Mouse (Mus musculus) heart, embryonic 15.5 days (tissue): ENCODE data around the gene Rtp3. TPM values are rescaled to one million over a fixed set of nuclear protein-coding genes. Genes with fewer than 3 reads are reported as not detected.

Source experiments
- ATAC-seq: fragments of 200-750 bp; cut with Nextera tagmentation; replicated peaks from 2 replicates; pipeline ENCODE4 v1.8.0; 2017; ENCODE audit warnings: low read depth, moderate TSS enrichment; ENCODE audit not compliant: insufficient number of reproducible peaks, insufficient read depth, low FRiP score
- H3K27ac ChIP-seq: fragments of 300-500 bp; sonication (generic); 2 replicates; pipeline ENCODE4 v1.5.1; 2015; ENCODE audit warnings: mild to moderate bottlenecking, inconsistent platforms
- H3K27me3 ChIP-seq: fragments of 300-500 bp; sonication (generic); 2 replicates; pipeline ENCODE4 v1.6.1; 2015; ENCODE audit warnings: inconsistent platforms
- H3K36me3 ChIP-seq: fragments of 300-500 bp; sonication (generic); 2 replicates; pipeline ENCODE4 v1.6.1; 2015; ENCODE audit warnings: mild to moderate bottlenecking, inconsistent platforms
- H3K4me1 ChIP-seq: fragments of 300-500 bp; sonication (generic); replicated peaks from 2 replicates; pipeline ENCODE4 v1.6.1; 2015; ENCODE audit warnings: inconsistent platforms
- H3K4me2 ChIP-seq: fragments of 300-500 bp; sonication (generic); 2 replicates; pipeline ENCODE4 v1.6.1; 2015; ENCODE audit warnings: inconsistent platforms, mild to moderate bottlenecking, moderate library complexity
- H3K4me3 ChIP-seq: fragments of 300-500 bp; sonication (generic); 2 replicates; pipeline ENCODE4 v1.5.1; 2015; ENCODE audit warnings: mild to moderate bottlenecking, inconsistent platforms
- H3K9ac ChIP-seq: fragments of 300-500 bp; sonication (generic); 2 replicates; pipeline ENCODE4 v1.6.1; 2015; ENCODE audit warnings: mild to moderate bottlenecking, inconsistent platforms
- H3K9me3 ChIP-seq: fragments of 300-500 bp; sonication (generic); replicated peaks from 2 replicates; pipeline ENCODE4 v1.6.1; 2016; ENCODE audit warnings: inconsistent platforms
- WGBS: fragments of 180-500 bp; shearing (Covaris S2); methylation state at CpG from one replicate; pipeline ENCODE4 v1.1.7; 2015; ENCODE audit warnings: mixed read lengths; 5-methylcytosine and 5-hydroxymethylcytosine counted together
- polyA plus RNA-seq: library from polyadenylated mRNA; unstranded; fragments of >200 nt; fragmentation: Nextera tagmentation; extraction: Ambion mirVana; gene quantifications from 2 replicates; pipeline ENCODE4 v1.2.1, GENCODE M21; 2015

Rtp3 gene
- polyA plus RNA-seq, 1 experiment from 2014 or later, result 0.30 TPM

- H3K4me1 ChIP-seq, result peaks cover 6% of the 10 kb centered on the region; the same call in 1 of the 2 replicates
- H3K4me3 ChIP-seq, result no peak overlapping the region
- H3K27me3 ChIP-seq, result no peaks in the 10 kb centered on the region
- H3K4me2 ChIP-seq, result no peak overlapping the region
- H3K9ac ChIP-seq, result no peak overlapping the region
- no peak for ATAC-seq
- H3K27ac ChIP-seq, result no peak overlapping the region
- H3K9me3 ChIP-seq, result no peaks in the 10 kb centered on the region
- no peaks in the 10 kb centered on the region for H3K36me3 ChIP-seq
- WGBS, result 59% methylated on average over 10 of the region's 10 CpGs
These were observed 9.5 kb upstream of the Rtp3 start for GRCm38 (mm10) chr9:110999856-111000255.

GRCm38 (mm10) chr9:110999056-110999455, 8.7 kb upstream of the Rtp3 start:
- no peak overlapping the region for H3K4me3 ChIP-seq
- H3K27me3 ChIP-seq, result no peaks in the 10 kb centered on the region
- no peak for ATAC-seq
- peaks cover 6% of the 10 kb centered on the region; the same call in 1 of the 2 replicates for H3K4me1 ChIP-seq
- 87% methylated on average over 2 of the region's 2 CpGs for WGBS
- no peak overlapping the region for H3K27ac ChIP-seq
- H3K4me2 ChIP-seq, result no peak overlapping the region
- no peaks in the 10 kb centered on the region for H3K36me3 ChIP-seq
- H3K9ac ChIP-seq, result no peak overlapping the region
- no peaks in the 10 kb centered on the region for H3K9me3 ChIP-seq

GRCm38 (mm10) chr9:110997245-110997644, 6.9 kb upstream of the Rtp3 start:
- ATAC-seq, result no peak; the same call in 1 of the 2 replicates
- Histone ChIP-seq H3K4me1 (peaks cover 6% of the 10 kb centered on the region; the same call in 1 of the 2 replicates), H3K36me3 (no peaks in the 10 kb centered on the region), H3K4me3 (no peak overlapping the region), H3K27ac (no peak overlapping the region), H3K27me3 (no peaks in the 10 kb centered on the region), H3K9ac (no peak overlapping the region), H3K9me3 (no peaks in the 10 kb centered on the region), H3K4me2 (no peak overlapping the region)
- WGBS, result 3% methylated on average over 5 of the region's 5 CpGs

- peak overlapping the region; percentile 52; the same call in 1 of the 2 replicates for H3K27ac ChIP-seq
- peak; percentile 79 for ATAC-seq
- H3K27me3 ChIP-seq, result no peaks in the 10 kb centered on the region
- H3K4me2 ChIP-seq, result peak overlapping the region; percentile 61
- 12% methylated on average over 13 of the region's 13 CpGs for WGBS
- H3K4me3 ChIP-seq, result peak overlapping the region; percentile 50
- peak overlapping the region; percentile 31; the same call in 1 of the 2 replicates for H3K9ac ChIP-seq
- H3K9me3 ChIP-seq, result no peaks in the 10 kb centered on the region
- peaks cover 6% of the 10 kb centered on the region; the same call in 1 of the 2 replicates for H3K4me1 ChIP-seq
- H3K36me3 ChIP-seq, result no peaks in the 10 kb centered on the region
These were observed 4.4 kb upstream of the Rtp3 start for GRCm38 (mm10) chr9:110994716-110995172.

GRCm38 (mm10) chr9:110993281-110993709, 2.9 kb upstream of the Rtp3 start:
- Histone ChIP-seq H3K27ac (no peak overlapping the region), H3K36me3 (no peaks in the 10 kb centered on the region), H3K9me3 (no peaks in the 10 kb centered on the region), H3K4me3 (no peak overlapping the region), H3K9ac (no peak overlapping the region), H3K4me1 (peaks cover 4% of the 10 kb centered on the region; the same call in 1 of the 2 replicates), H3K4me2 (no peak overlapping the region), H3K27me3 (no peaks in the 10 kb centered on the region)
- WGBS, result 48% methylated on average over 3 of the region's 3 CpGs
- ATAC-seq, result no peak

- Histone ChIP-seq H3K9ac (no peak overlapping the region), H3K27me3 (no peaks in the 10 kb centered on the region), H3K9me3 (no peaks in the 10 kb centered on the region), H3K27ac (no peak overlapping the region), H3K4me3 (no peak overlapping the region), H3K4me1 (0 out of 2 replicates have a peak, but pooled peaks cover 4% of the 10 kb centered on the region), H3K36me3 (no peaks in the 10 kb centered on the region), H3K4me2 (no peak overlapping the region)
- WGBS, result 94% methylated on average over 2 of the region's 2 CpGs
- ATAC-seq, result no peak
These were observed 840 bp downstream of the Rtp3 start for GRCm38 (mm10) chr9:110989543-110989942.

- no peak for ATAC-seq
- Histone ChIP-seq H3K27ac (no peak overlapping the region), H3K36me3 (no peaks in the 10 kb centered on the region), H3K4me2 (no peak overlapping the region), H3K9ac (no peak overlapping the region), H3K4me1 (0 out of 2 replicates have a peak, but pooled peaks cover 4% of the 10 kb centered on the region), H3K9me3 (no peaks in the 10 kb centered on the region), H3K27me3 (no peaks in the 10 kb centered on the region), H3K4me3 (no peak overlapping the region)
- 49% methylated on average over 4 of the region's 4 CpGs for WGBS
These were observed 1.2 kb downstream of the Rtp3 start for GRCm38 (mm10) chr9:110989141-110989540.

GRCm38 (mm10) chr9:110988078-110988477, 2.3 kb downstream of the Rtp3 start:
- H3K36me3 ChIP-seq, result no peaks in the 10 kb centered on the region
- no peak overlapping the region for H3K4me3 ChIP-seq
- 0 out of 2 replicates have a peak, but pooled peaks cover 4% of the 10 kb centered on the region for H3K4me1 ChIP-seq
- H3K4me2 ChIP-seq, result no peak overlapping the region
- no peak for ATAC-seq
- 81% methylated on average over 3 of the region's 3 CpGs for WGBS
- H3K9ac ChIP-seq, result no peak overlapping the region
- no peaks in the 10 kb centered on the region for H3K27me3 ChIP-seq
- no peak overlapping the region for H3K27ac ChIP-seq
- no peaks in the 10 kb centered on the region for H3K9me3 ChIP-seq

- Histone ChIP-seq H3K36me3 (no peaks in the 10 kb centered on the region), H3K9ac (no peak overlapping the region), H3K27ac (no peak overlapping the region), H3K4me1 (0 out of 2 replicates have a peak, but pooled peaks cover 4% of the 10 kb centered on the region), H3K4me2 (no peak overlapping the region), H3K4me3 (no peak overlapping the region), H3K27me3 (no peaks in the 10 kb centered on the region), H3K9me3 (no peaks in the 10 kb centered on the region)
- no peak for ATAC-seq
- WGBS, result 70% methylated on average over 4 of the region's 4 CpGs
These were observed 3.1 kb downstream of the Rtp3 start for GRCm38 (mm10) chr9:110987331-110987730.

GRCm38 (mm10) chr9:110985951-110986350, 4.4 kb downstream of the Rtp3 start:
- Histone ChIP-seq H3K4me2 (no peak overlapping the region), H3K4me1 (0 out of 2 replicates have a peak, but pooled peaks cover 4% of the 10 kb centered on the region), H3K4me3 (no peak overlapping the region), H3K27me3 (no peaks in the 10 kb centered on the region), H3K9ac (no peak overlapping the region), H3K9me3 (no peaks in the 10 kb centered on the region), H3K27ac (no peak overlapping the region), H3K36me3 (no peaks in the 10 kb centered on the region)
- 81% methylated on average over 8 of the region's 8 CpGs for WGBS
- no peak for ATAC-seq

- Histone ChIP-seq H3K27me3 (no peaks in the 10 kb centered on the region), H3K4me2 (no peak overlapping the region), H3K4me3 (no peak overlapping the region), H3K27ac (no peak overlapping the region), H3K9ac (no peak overlapping the region), H3K4me1 (0 out of 2 replicates have a peak, but pooled peaks cover 4% of the 10 kb centered on the region), H3K36me3 (no peaks in the 10 kb centered on the region), H3K9me3 (no peaks in the 10 kb centered on the region)
- ATAC-seq, result no peak
- 95% methylated on average over 5 of the region's 5 CpGs for WGBS
These were observed 4.8 kb downstream of the Rtp3 start for GRCm38 (mm10) chr9:110985541-110985940.

GRCm38 (mm10) chr9:110984096-110984495, 6.3 kb downstream of the Rtp3 start:
- Histone ChIP-seq H3K4me3 (no peak overlapping the region), H3K4me2 (no peak overlapping the region), H3K27me3 (no peaks in the 10 kb centered on the region), H3K9me3 (no peaks in the 10 kb centered on the region), H3K4me1 (0 out of 2 replicates have a peak, but pooled peaks cover 1% of the 10 kb centered on the region), H3K36me3 (no peaks in the 10 kb centered on the region), H3K27ac (no peak overlapping the region), H3K9ac (no peak overlapping the region)
- ATAC-seq, result no peak
- WGBS, result 91% methylated on average over 9 of the region's 9 CpGs
